Mouse (Mus musculus): ENCODE results near the gene Tex13a.

Tex13a gene

DNA sequence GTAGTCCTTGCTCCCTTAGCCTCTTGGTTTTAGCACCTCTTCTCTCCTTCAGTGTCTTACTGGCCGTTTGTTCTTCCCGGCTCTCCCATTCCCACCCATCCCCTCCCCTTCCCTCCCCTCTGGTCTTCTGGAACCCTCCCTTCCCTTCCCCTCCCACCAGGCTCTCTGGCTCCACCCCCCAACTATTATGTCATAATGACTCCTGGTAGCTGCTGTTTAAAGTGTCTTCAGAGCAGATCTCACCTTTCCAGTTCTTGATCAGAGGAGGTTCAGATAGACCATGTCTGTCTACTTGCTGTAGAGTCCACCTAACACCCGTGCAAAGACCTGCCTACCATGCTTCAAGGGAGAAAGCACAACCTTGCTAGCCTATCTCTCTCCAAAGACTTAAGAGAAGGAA lies at the start of gene Tex13a:
Gene Tex13a, minus strand, starts transcription at position 101 of the 400 bp plus-strand sequence.
- no peak for ATAC-seq (ENCODE audit: insufficient number of reproducible peaks, low FRiP score, low TSS enrichment)

DNA sequence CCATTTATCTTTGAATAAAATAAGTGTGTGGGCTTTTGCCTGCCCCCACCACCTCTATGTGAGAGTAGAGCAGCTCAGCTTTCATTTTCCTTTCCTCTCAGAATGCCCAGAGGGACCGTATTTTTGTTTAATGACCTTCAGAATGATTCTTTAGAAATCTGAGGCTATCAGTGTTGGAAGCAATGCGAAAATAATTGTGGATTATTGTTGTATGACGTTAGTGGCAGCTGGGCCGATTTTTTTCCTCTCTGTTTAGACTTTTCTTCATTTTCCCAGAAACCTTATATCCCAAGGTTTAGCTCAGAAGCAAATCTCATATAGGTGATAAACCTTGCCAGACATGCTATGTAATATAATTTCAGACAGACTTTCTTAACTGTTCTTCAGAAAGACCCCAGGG lies 25.2 kb upstream of the Tex13a start:
- ATAC-seq (ENCODE audit: insufficient number of reproducible peaks, low FRiP score, low TSS enrichment), result no peak

DNA sequence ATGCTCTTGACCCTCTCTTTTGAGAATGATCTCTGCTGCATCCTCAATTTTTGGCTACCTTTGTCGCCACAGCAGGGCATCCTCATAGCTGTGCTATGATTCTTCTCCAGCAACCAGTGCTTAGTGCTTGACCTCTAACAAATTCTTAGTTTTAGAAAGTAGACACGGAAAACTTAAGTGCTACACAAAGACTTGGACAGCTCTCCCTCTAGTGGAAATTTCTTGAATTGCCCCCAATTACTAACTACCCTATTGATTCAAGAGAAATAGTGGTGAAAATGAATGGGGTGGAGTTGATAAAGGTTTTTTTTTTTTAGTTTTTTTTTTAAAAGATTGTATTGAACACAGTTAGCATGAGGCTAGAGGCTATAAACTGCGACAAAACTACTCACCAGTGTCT lies 39.2 kb downstream of the Tex13a start:
- no peak for ATAC-seq (ENCODE audit: insufficient number of reproducible peaks, low FRiP score, low TSS enrichment)

Data from cerebellum, adult (tissue).